Mouse (Mus musculus): ENCODE data around the gene Dolpp1.

GRCm38 (mm10) chr2:30375893-30376292 is 16.2 kb upstream of the Dolpp1 start:
- TF ChIP-seq POLR2A (IDR thresholded peaks at IDR 0.05; ENCODE audit: low read depth, low read length) (no peak), CTCF (IDR thresholded peaks at IDR 0.05; ENCODE audit: extremely low read depth, insufficient read length, insufficient replicate concordance, low read depth, low read length) (no peak)

Measured in small intestine, adult 2 months (tissue).